Mouse (Mus musculus) limb, embryonic 11.5 days (tissue): ENCODE measurements around the gene Cad. TPM values are rescaled to one million over a fixed set of nuclear protein-coding genes. Genes with fewer than 3 reads are reported as not detected.

Source experiments
- ATAC-seq: fragments of 200-750 bp; cut with Nextera tagmentation; 2 replicates; pipeline ENCODE4 v1.8.0; 2017; ENCODE audit warnings: low read depth; ENCODE audit not compliant: insufficient number of reproducible peaks, low FRiP score, low TSS enrichment
- DNase-seq: peaks from one replicate; pipeline ENCODE4 v3.0.0-alpha.2; 2015; ENCODE audit warnings: low spot score
- H3K27ac ChIP-seq: fragments of 300-500 bp; sonication (generic); replicated peaks from 2 replicates; pipeline ENCODE4 v1.5.1; 2014; ENCODE audit warnings: low read depth, mild to moderate bottlenecking, low read length
- H3K27me3 ChIP-seq: fragments of 300-500 bp; sonication (generic); 2 replicates; pipeline ENCODE4 v1.6.1; 2014; ENCODE audit warnings: mild to moderate bottlenecking, low read length, mixed read lengths; ENCODE audit not compliant: control insufficient read depth, insufficient read depth
- H3K36me3 ChIP-seq: fragments of 300-500 bp; sonication (generic); 2 replicates; pipeline ENCODE4 v1.6.1; 2014; ENCODE audit warnings: mild to moderate bottlenecking, low read length, moderate library complexity, mixed read lengths; ENCODE audit not compliant: control insufficient read depth, insufficient read depth
- H3K4me1 ChIP-seq: fragments of 300-500 bp; sonication (generic); 2 replicates; pipeline ENCODE4 v1.6.1; 2014; ENCODE audit warnings: low read length, mixed read lengths; ENCODE audit not compliant: control insufficient read depth, insufficient read depth
- H3K4me2 ChIP-seq: fragments of 300-500 bp; sonication (generic); 2 replicates; pipeline ENCODE4 v1.6.1; 2014; ENCODE audit warnings: low read depth, mild to moderate bottlenecking, moderate library complexity; ENCODE audit not compliant: severe bottlenecking
- H3K4me3 ChIP-seq: fragments of 300-500 bp; sonication (generic); 2 replicates; pipeline ENCODE4 v1.5.1; 2014; ENCODE audit warnings: low read depth, low read length
- H3K9ac ChIP-seq: fragments of 300-500 bp; sonication (generic); 2 replicates; pipeline ENCODE4 v1.6.1; 2014; ENCODE audit warnings: mild to moderate bottlenecking, low read length
- H3K9me3 ChIP-seq: fragments of 300-500 bp; sonication (generic); 2 replicates; pipeline ENCODE4 v1.6.1; 2016; ENCODE audit warnings: low read length; ENCODE audit not compliant: control insufficient read depth
- WGBS: fragments of 180-500 bp; shearing (Covaris S2); extraction: QIAGEN DNeasy Blood & Tissue Kit; methylation state at CpG from one replicate; pipeline ENCODE4 v1.1.7; 2014; 5-methylcytosine and 5-hydroxymethylcytosine counted together
- polyA plus RNA-seq: library from polyadenylated mRNA; unstranded; fragments of >200 nt; fragmentation: Nextera tagmentation; extraction: Ambion mirVana; gene quantifications from 2 replicates; pipeline ENCODE4 v1.2.1, GENCODE M21; 2014

The Cad gene
- polyA plus RNA-seq, 1 experiment from 2014 or later = 36.1 TPM

DNA sequence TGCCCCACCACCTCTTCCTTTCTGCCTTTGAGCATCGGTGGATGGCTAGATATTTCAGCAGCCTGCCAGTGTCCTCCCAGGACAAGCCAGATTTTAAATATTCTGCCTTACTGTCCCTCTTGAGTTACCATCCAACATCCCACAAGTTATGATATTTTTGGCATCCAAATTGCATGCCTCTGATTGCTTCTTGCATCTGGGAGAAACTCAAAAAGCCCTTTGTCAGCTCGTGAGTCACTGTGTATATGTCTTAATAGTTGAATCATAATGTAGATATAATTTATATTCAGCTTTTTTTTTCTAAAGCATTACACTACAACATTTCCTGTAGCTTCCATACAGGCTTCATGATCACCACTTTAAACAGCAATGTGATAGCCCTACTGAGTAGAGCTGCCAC lies 32.6 kb downstream of the Cad start:
- H3K9me3 ChIP-seq = no peaks in the 10 kb centered on the region
- no peak overlapping the region for H3K27ac ChIP-seq
- WGBS = 87% methylated on average over 2 of the region's 2 CpGs
- no peaks in the 10 kb centered on the region for H3K36me3 ChIP-seq
- no peak for DNase-seq
- peaks cover 30% of the 10 kb centered on the region for H3K27me3 ChIP-seq
- no peak overlapping the region for H3K4me2 ChIP-seq
- 0 out of 2 replicates have a peak, but pooled peaks cover 3% of the 10 kb centered on the region for H3K4me1 ChIP-seq
- H3K4me3 ChIP-seq = no peak overlapping the region
- no peak overlapping the region for H3K9ac ChIP-seq
- ATAC-seq = no peak

DNA sequence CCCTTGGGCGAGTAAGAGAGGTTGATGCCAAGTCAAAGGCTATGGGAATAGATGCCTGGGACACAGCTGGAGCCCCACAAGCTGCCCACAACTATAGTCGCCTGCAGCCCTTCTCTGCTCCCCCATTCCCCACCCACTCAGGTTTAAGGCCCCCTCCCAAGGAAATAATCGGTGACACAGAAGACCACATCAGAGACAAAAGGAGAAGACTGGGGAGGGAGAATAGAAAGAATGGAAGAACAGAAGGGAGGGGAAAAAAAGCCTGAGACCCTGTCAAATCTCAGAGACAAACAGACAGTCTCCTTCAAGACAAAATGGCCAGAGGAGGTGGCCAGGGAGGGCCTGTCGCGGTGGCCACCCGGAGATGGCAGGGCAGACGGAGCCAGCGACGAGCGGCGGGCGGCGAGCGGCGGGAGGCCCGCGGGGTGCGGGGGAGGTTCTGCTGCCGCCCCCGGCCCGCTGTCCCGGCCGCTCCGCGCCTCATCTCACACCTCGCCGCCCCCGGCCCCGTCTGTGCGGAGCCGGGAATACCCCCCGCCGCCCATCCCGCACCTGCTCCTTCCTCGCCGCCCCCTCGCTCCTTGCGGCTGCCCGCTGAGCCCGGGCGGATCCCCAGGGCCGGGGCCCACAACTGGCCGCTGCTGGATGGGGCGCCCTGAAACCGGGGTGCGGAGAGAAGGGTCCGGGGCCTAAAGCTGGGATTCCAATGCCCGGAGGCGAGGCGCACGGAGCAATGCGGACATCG lies 37.8 kb downstream of the Cad start:
- H3K4me3 ChIP-seq = peak overlapping the region; percentile 35
- peak overlapping the region; percentile 45 for H3K4me2 ChIP-seq
- no peak overlapping the region for H3K27ac ChIP-seq
- 2% methylated on average over 52 of the region's 53 CpGs for WGBS
- no peak for ATAC-seq
- no peaks in the 10 kb centered on the region for H3K36me3 ChIP-seq
- H3K9me3 ChIP-seq = no peaks in the 10 kb centered on the region
- peak; percentile 27 for DNase-seq
- H3K27me3 ChIP-seq = peaks cover 78% of the 10 kb centered on the region
- no peak overlapping the region for H3K9ac ChIP-seq
- peaks cover 10% of the 10 kb centered on the region for H3K4me1 ChIP-seq

GRCm38 (mm10) chr5:31093151-31094041 lies 38.8 kb downstream of the Cad start:
- Histone ChIP-seq H3K27me3 (peaks cover 83% of the 10 kb centered on the region), H3K9me3 (no peaks in the 10 kb centered on the region), H3K9ac (no peak overlapping the region), H3K4me1 (peaks cover 10% of the 10 kb centered on the region), H3K4me3 (peak overlapping the region; percentile 35), H3K36me3 (no peaks in the 10 kb centered on the region), H3K27ac (no peak overlapping the region), H3K4me2 (peak overlapping the region; percentile 45)
- under 1% methylated on average over 52 of the region's 54 CpGs for WGBS
- peak; percentile 56 for DNase-seq
- ATAC-seq = 0 out of 2 replicates have a peak, but pooled peaks have one; percentile 42

DNA sequence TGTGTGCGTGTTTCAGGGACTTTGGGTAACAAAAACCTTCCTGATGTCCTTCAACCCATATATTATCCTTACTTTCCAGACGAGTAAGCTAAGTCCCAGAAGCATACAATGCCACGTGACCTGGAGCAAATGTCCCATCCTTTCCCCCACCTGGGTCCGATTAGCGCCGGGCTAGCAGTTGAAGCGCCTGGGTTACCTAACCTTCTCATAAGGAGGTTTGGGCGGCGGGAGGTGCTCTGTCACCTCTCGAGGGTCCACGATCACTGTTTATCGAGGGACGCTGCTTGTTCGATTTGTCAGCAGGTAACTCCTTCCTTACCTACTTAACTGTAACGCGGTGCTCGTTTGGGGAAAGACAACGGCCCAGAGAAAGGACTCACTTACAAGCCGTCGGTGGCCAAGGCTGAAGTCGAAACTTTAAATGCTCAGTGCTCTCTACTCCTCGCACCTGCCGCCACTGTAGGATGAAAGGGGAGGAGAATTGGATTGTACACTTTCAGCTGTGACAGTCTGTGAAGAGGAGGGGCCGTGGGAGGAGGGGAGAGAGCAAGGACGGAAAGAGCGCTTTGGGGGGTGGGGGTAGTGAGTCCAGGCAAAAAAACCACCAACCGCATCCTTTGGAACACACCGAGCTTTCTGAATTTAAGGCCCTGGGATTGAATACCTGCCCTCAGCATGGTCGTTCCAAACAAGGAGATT lies 39.7 kb downstream of the Cad start:
- ATAC-seq (no peak), DNase-seq (peak; percentile 65)
- Histone ChIP-seq H3K36me3 (no peaks in the 10 kb centered on the region), H3K27me3 (peaks cover 80% of the 10 kb centered on the region), H3K27ac (no peak overlapping the region), H3K9me3 (no peaks in the 10 kb centered on the region), H3K9ac (no peak overlapping the region), H3K4me1 (peaks cover 10% of the 10 kb centered on the region), H3K4me2 (0 out of 2 replicates have a peak overlapping the region, but pooled peaks have one; percentile 13), H3K4me3 (peak overlapping the region; percentile 5; the same call in 1 of the 2 replicates)
- 2% methylated on average over 29 of the region's 29 CpGs for WGBS

DNA sequence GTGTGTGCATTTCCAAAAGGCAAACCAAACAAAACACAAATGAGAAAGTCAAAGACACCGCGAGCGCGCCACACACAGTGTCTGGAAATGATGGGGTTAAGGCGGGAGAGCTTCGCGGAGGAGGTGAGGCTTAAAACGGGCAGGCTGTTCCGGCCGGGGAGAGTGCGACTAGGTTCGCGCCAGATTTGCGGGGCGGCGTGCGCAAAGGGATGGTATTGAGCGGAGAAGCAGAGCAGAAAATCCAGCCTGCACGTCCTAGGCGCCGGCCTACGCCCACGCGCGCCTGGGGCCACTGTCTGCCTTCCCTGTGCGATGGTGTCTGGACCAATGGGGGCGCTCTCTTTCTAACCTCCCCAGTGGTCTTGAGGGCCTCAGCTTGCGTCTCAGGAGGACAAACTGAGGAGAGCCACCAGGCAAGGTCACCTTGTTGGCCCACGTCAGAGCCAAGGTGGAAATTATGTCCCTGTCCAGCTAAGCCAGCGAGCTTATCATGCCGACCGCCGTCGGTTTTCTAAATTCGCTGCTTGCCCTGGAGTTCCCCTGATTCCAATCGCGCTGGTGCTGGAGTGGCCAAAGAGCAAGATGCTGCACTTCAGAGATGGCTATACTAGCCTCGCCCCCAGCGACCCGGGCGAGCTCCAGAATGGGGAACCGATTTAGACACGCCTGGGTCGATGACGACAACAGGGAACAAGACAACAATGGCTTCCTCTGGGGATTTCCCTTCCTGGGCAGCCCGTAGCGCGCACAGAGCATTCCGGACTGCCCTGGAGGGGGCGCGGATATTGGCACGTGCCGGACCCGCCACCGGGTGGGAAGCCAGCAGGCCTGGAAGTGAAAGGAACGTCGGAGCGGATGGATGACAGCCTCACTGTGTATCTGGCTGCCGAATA lies 40.5 kb downstream of the Cad start:
- Histone ChIP-seq H3K27me3 (peaks cover 74% of the 10 kb centered on the region), H3K4me1 (peaks cover 10% of the 10 kb centered on the region), H3K4me2 (peak overlapping the region; percentile 33), H3K9me3 (no peaks in the 10 kb centered on the region), H3K27ac (no peak overlapping the region), H3K4me3 (peak overlapping the region; percentile 5; the same call in 1 of the 2 replicates), H3K9ac (no peak overlapping the region), H3K36me3 (no peaks in the 10 kb centered on the region)
- under 1% methylated on average over 59 of the region's 59 CpGs for WGBS
- DNase-seq (peak; percentile 49), ATAC-seq (no peak)

GRCm38 (mm10) chr5:31095711-31096480 lies 41.3 kb downstream of the Cad start:
- Histone ChIP-seq H3K27me3 (peaks cover 65% of the 10 kb centered on the region), H3K4me3 (no peak overlapping the region), H3K4me2 (no peak overlapping the region), H3K9ac (no peak overlapping the region), H3K9me3 (no peaks in the 10 kb centered on the region), H3K4me1 (peaks cover 10% of the 10 kb centered on the region), H3K36me3 (no peaks in the 10 kb centered on the region), H3K27ac (no peak overlapping the region)
- no peak for ATAC-seq
- DNase-seq = no peak
- 27% methylated on average over 11 of the region's 11 CpGs for WGBS

DNA sequence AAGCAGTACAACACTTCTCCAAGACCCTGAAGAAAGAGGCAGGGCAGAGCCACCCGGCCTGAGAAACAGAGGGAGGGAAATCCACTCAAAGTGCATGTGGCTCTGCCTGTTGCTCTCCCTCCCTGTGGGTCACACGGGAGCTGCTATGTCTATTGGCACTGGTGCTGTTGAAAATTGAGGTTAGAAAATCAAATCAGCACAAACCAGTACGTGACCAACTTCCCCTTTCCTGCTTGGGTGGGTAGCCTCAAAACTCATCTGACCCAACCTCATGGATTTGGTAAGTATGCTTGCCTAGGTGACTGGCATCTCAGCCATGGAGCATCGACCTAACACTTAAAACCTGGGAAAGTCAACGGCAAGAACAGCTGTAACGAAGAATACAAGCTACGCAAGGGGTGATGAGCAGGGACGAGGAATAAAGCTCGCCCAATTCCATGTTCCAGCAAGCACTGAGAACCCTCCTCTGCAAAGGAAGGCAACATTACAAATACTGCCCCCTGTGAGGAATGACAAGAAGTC lies 51.3 kb downstream of the Cad start, which contains the start of gene Dnajc5g:
Gene Dnajc5g (plus strand): TSS at position 472 of the 522 bp plus-strand sequence.
- Histone ChIP-seq H3K36me3 (no peaks in the 10 kb centered on the region), H3K9ac (no peak within 1 kb of the TSS), H3K4me3 (no peak within 1 kb of the TSS), H3K4me2 (no peak within 1 kb of the TSS), H3K27ac (no peak within 1 kb of the TSS), H3K4me1 (no peaks in the 10 kb centered on the region), H3K27me3 (no peaks in the 10 kb centered on the region), H3K9me3 (no peaks in the 10 kb centered on the region)
- no peak for DNase-seq
- no peak for ATAC-seq
- WGBS = 86% methylated on average over 9 of the region's 9 CpGs
